Mouse (Mus musculus): Measurements from ENCODE around the gene Hap1.
"Not testable (repeated sequence)": the region's sequence is repeated elsewhere in the genome, so short reads cannot be mapped to it uniquely, and the experiment has no call there.

The Hap1 gene

DNA sequence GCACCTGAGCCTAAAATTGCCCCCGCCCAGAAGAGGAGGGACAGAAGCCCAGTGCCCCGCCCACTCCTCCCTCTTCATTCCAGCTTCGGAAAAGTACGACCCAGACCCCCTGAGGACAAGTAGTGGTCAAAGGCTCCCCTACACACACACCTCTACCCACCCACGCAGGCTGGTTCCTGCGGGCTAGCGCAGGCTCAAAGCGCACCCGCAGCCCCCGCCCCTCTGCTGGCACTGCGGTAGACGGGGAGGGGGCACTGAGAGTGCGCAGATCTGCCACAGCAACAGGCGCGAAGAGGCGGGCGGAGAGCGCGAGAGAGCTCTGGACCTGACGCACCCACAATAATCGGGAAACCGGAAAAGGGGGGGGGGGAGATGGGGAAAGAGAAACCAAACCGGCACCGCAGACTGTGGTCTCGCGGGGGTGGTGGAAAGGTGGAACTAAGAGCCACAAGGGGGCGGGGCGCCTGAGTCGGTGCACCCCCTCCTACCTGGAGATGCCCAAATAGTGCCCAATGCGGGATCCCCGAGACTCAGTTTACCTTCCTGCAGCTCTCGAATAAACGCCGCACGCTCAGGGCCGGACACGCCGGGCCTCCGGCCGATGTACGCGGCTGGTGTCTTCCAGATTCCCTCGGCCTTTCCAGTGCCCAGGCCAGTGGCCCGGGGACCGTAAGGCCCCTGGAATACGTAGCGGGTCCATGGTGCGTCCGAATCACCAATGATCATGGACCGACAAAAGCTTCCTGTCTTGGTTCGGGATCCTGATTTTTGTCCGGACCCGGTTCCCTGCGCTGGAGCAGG lies 577 bp downstream of the Hap1 start:
- peak; percentile 53 for DNase-seq

DNA sequence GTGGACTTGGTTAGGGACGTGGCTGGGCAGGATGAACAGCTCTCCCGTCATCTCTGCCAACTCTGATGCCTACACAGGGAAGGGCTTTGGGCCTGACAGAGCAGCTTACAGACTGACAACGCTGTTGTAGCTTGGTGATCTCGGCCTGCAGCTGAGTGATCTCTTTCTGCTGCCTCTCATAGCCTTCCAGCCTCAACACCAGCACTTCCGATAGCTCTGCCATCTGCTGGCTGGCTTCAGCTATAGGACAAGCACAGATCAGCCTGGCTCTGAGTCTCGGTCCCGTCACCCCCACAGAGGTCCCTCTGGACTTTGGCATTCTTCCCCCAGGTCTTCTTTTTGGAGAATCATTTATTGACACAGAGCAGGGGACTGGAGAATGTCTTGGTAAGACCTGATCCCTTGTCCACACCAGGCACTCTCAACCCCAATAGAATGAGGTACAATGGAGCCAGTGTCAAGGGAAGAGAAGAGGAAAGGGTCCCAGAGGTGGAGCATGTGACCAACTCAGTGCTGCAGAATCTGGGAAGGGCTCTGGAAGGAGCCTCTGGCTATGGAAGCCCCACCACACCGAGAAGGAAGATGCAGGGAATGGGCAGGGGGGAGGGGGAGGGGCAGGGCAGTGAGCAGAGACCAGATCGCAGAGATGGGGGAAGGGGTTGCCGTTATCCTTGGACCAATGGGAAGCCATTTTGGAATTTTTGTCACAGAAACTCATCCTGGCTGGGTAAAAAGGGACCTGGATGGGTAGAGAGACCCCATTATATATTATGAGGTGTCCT lies 3.7 kb downstream of the Hap1 start:
- DNase-seq = no peak

DNA sequence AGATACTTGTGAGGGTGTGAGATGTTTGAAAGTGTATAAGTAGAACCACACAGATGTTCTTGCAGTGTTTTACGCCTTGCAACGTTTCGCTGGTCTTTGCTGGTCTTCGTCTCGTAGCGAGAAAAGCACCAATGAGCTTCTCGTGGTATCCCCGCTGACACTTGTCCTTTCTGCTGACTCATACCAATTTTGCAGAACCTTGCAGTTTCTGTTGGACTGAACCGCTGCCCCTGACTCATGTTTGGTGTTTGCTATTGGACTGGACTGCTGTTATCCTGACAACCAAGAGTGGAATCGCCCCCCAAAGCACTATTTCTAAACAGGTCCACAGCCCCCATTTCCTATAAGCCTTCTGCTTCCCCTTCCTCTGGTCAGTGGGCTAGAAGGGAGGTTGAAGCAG lies 11.7 kb downstream of the Hap1 start:
- no peak for DNase-seq

DNA sequence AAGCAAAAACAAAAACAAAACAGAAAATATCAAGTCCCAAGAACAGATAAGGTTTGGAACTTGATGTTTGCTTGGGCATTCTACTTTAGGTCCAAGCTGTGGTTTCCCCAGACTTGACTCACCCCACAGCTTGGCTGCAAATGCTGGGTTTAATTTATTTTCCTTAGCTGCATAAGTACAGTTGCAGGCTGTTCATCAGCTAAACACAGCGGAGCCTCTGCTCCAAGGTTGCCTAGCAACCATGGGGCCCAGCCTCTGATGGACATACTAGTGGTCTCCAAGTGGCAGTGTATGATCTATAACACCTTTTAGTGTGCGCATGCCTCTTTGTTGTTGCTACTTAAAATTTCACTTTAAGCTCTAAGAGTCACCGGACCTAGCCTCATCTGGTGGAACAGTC lies 20.2 kb downstream of the Hap1 start:
- DNase-seq = no peak

DNA sequence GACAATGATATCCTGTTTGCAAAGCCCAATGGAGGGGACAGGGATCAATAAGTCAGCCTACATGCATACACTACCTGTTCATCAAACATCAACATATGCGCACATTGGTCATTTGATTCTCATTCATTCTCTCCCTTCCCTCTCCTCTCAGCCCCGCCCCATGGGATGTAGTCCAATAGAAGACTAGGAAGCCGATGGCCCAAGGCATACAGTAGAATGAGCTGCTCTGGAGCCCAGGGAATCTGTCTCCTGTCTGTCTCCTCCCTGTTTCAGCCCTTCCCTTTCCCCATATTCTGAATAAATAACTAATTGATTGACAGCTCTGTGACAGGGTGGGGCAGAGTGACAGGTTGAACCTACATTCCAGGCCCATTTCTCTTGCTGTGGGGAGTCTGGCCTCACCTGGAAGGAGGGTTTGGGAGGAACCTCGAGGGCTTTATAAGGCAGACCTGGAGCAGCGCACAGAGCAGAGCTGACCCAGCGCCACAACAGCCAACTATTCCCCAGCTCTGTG lies 21.9 kb downstream of the Hap1 start, which contains the start of gene Gast:
TSS of gene Gast (plus strand) at position 464 of the 514 bp plus-strand sequence.
- DNase-seq = no peak

DNA sequence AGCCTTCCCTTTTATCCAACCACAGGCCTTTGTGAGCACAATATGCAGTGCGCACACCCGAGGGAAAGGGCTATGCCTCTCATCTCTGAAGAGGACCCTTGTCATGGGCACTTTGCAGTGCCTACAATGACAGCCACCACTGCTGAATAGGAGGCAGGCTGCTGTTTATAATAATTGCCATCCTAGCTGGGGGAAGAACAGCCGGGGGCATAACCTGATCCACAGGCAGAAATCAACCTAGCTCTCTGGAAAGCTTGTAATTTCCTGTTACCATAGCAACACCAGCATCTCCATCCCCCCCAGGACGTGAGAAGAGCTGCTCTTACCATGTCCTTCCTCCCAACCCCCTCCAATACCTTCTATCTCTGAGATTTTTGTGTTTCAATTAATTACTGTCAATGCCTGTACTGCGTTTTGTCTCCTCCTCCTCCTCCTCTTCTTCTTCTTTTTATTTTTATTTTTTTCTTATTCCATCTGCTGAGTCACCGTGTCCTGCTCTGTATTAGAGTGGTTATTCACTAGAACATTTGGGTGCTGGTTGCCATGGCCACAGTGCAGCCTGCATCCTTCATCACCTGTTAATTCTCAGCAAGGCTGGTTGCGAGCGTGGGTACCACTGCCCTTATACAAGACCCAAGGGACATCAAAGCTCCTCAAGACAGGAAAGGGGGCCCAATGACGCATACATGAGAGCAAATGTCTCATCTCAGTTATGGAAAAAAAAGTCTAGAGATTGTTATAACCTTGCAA lies 23.0 kb downstream of the Hap1 start:
- DNase-seq = no peak

DNA sequence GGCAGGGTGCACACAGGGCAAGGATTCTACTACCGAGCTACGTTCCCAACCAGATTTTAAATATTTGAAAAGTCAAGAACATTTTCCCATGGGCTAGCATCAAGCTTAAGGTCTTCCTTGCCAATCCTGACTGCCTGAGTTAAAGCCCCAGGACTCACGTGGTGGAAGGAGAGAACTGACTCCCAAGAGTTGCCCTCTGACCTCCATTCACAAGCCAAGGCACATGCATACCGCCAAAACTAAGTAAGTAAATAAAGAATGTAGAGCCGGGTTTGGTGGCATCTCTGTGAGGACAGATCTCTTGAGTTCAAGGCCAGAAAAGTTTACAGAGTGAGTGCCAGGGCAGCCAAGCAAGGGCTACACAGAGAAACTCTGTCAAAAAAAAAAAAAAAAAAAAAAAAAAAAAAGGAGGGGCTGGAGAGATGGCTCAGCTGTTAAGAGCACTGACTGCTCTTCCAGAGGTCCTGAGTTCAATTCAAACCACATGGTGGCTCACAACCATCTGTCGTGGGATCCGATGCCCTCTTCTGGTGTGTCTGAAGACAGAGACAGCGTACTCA lies 25.0 kb downstream of the Hap1 start:
- DNase-seq = not testable (repeated sequence)

DNA sequence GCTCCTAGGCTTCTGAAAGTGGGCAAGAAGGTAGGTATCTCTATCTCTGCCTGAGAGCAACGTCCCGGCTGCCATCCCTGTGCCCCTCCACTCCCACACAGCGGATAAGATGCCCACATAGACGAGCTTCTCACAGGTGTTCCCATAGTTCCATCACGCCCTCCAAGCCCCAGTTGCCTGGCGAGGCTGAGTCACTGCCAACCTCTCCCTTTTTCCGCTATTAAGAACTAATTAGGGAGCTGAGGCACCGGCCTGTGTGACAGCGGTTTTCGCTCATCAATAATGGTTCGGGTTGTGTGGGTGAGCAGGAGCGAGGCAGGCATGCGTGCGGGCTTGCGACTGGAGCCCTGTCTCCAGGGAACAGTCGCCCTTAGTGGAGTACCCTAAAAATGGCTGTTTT lies 25.7 kb downstream of the Hap1 start:
- no peak for DNase-seq

DNA sequence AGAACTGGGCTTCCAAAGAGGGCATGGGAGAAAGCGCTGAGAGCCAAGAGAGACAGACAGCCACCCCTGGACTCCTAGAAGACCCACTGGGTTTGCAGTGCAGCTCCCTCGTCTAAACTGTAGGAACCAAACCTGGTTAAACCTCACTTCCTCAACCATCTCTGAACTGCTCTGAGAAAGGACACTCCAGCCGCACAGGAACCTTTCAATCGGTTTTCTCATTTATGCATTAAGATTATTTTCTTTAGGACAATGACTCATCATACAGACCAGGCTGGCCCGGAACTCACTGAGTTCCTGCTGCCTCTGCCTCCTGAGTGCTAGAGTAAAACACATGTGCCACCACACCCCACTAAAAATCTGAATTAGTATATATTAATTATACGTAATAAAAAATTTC lies 28.2 kb downstream of the Hap1 start:
- no peak for DNase-seq

DNA sequence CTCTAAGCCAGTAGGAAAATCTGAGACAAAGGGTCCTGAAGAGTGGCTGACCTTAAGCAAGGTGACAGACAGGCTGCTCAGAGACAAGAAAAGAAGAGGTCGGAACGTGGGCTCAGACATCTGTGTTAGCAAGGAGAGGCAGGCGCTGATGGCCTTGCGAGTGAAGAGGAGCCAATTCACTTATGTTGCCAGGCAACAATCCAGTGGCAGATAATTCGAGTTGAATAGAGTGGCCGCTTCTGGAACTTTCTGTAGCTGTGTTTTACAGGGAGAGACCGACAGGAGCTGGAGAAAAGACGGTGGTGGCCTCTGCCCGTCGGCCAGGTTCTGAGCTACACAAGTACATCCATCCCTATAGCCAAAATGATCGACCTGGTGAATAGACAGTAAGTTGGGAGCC lies 28.6 kb downstream of the Hap1 start:
- no peak for DNase-seq

DNA sequence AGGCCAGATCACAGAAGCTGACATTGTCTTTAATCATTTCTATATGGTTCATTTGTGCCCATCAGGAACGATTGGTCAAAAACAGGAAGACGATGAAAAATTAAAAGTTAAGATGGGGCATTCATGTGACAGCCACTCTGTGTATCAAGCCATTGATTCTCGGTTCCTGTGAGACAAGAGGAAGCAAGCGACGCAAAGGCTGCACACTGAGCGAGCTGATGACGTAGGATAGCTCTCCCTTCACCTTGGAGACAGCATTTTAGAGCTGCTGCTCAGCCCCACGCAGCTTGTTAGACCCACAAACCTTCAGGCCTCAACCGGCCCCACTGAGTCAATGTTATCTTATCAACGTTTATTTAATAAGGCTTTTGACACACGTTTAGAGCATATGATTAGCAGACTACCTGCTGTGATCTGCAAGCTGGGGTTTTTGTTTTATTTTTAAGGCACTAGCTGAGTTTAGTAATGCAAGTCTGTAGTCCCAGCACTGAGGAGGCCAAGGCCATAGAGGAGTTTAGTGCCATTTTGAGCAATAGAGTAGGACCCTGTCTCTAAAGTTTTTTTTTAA lies 30.8 kb downstream of the Hap1 start:
- no peak for DNase-seq

DNA sequence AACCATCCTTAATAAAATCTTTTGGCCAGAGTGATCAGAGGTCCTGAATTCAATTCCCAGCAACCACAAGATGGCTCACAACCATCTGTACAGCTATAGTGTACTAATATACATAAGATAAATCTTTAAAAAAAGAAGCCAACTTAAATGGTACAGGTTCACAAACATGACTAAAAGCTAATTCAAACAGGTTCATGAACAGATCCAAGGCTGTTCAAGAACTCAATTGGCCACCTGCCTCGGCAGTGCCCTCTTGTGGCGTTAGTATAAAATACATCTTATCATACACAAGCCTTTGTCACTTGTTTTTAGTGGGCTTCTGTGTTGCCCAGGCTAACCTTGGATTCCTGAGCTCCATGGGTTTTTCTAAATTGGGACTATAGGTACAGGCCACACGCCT lies 32.4 kb downstream of the Hap1 start:
- peak; percentile 49 for DNase-seq

DNA sequence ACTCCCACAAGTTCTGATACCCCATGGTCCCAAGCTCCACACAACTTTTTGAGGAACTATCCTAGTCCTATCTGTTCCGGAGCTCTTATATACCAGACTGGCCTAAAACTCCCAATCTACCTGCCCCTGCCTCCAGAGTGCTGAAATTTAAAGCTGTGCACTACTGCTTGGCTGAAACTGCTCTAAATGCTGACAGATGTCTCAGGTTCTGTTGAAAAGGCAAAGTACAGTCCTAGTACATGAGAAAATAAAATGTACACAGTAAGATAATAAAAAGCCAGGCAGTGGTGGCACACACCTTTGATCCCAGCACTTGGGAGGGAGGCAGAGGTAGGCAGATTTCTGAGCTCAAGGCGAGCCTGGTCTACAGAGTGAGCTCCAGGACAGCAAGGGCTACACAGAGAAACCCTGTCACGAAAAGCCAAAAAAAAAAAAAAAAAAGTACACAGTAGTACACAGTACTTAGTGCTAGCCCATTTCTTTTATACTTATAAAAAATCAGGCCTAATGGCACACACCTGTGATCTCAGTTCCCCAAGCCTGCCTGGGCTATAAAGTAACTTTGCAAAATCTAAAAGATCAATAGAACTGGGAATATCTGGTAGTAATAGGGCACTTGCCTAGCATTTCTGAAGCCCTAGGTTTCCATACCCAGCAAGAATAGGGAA lies 33.2 kb downstream of the Hap1 start:
- DNase-seq = no peak

DNA sequence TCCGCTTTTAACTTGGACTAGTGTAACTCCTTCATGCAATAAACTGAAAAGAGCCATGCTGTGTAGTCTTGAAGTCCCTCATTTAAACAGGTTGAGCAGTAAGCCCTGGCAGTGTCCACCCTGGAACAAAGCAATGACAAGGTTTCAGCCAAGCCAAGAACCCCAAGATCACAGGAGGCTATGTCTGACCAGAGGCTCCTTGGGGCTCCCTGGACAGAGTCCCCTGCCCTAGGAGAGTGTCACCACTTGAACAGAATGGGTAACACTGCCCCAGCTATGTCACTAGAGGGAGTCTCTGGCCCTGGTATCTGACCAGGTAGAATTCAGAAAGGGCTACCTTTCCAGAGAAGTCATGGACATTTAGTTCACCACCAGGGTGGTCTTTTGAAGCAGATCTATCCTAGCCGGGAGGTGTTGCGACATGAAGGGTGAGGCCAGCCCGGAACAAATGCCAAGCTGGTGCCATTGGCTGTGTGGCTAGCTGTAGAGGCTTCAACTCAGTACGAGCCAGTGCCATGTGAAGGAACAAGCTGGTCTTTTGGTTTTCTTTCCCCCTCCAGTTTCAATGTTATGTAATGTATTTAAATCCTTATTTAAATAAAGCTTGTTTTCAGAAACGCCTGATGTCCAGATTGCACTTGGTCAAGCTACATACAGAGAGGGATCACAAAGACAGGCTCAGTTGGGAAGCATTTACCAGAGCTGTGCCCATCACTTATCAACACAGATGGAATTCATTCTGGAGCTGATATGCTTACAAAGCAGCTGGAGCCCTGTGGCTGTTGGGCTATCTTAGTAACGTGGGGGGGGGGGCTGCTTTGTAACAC lies 34.2 kb downstream of the Hap1 start:
- DNase-seq = not testable (repeated sequence)

DNA sequence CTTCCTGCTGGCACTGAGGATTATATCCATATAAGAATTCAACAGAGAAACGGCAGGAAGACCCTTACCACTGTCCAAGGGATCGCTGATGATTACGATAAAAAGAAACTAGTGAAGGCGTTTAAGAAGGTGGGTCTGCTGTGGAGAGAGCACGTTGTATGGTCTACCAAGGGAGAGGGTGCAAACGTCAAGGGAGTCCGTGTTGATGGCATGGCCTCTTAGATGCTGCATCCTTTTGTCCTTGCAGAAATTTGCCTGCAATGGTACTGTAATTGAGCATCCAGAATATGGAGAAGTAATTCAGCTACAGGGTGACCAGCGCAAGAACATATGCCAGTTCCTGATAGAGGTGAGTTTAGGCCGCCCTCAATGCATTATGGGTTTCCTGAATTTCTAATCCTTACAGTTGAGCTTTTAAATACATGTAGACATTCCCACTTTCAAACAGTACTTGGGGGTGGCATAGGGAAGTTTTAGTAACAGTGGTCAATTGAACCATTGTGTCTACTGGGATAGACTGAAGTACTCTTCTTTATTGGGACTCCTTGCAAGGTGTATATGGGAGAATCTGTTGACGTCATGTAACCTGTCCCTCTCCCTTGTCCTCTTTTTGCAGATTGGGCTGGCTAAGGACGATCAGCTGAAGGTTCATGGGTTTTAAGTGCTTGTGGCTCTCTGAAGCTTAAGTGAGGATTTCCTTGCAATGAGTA lies 35.1 kb downstream of the Hap1 start:
- DNase-seq = peak; percentile 33

DNA sequence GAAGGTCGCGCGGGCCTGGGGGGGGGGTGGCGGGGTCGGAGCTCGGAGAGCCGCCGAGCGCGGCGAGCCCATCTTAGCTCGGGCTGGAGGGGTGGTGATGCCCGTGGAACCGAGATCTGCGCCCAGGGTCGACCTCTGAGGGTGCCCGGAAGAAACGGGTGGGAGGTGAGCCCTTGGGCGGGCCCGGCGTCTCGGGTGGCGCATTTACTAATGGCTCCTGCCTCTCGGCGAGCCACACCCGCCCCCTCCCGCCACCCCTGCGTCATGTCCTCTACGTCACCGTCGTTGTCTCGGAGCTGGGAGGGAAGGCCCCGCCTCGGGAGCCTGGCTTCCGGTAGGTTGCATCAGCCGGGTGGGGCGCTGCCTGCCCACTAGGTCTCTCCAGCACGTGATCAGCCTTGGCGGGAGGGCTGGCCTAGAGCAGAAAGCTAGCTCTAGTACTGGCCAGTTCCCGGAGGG lies 35.7 kb downstream of the Hap1 start:
- peak; percentile 92 for DNase-seq

DNA sequence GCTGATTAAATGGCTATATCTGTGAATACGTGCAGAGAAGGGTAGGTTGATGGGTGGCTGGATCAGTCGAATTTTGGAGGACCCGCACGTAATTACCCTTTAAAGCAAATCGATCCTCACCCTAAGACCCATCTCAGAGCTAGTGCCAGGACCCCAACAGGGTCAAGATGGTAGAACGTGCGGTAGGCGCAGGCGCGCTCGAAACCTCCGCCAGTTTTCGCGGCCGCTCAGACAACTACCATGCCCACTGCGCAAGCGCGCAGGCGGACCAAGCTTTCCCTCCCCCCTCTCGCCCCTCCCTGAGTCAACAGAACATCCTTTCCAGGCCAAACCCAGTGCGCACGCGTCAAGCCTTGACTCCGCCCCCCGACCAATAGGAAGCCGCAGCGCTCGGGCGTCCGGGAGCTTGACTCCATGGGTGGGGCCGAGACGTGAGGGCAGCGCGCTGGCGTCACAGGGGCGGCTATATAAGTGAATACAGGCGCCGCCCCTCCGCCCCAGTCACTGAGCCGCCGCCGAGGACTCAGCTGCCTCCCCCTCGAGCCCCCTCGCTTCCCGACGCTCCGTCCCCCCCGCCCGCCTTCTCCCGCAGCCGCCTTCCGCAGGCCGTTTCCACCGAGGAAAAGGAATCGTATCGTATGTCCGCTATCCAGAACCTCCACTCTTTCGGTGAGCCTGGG lies 36.3 kb downstream of the Hap1 start, which contains the start of gene Eif1:
TSS of gene Eif1 (plus strand) at position 394 of the 680 bp plus-strand sequence.
- DNase-seq = peak; percentile 100

DNA sequence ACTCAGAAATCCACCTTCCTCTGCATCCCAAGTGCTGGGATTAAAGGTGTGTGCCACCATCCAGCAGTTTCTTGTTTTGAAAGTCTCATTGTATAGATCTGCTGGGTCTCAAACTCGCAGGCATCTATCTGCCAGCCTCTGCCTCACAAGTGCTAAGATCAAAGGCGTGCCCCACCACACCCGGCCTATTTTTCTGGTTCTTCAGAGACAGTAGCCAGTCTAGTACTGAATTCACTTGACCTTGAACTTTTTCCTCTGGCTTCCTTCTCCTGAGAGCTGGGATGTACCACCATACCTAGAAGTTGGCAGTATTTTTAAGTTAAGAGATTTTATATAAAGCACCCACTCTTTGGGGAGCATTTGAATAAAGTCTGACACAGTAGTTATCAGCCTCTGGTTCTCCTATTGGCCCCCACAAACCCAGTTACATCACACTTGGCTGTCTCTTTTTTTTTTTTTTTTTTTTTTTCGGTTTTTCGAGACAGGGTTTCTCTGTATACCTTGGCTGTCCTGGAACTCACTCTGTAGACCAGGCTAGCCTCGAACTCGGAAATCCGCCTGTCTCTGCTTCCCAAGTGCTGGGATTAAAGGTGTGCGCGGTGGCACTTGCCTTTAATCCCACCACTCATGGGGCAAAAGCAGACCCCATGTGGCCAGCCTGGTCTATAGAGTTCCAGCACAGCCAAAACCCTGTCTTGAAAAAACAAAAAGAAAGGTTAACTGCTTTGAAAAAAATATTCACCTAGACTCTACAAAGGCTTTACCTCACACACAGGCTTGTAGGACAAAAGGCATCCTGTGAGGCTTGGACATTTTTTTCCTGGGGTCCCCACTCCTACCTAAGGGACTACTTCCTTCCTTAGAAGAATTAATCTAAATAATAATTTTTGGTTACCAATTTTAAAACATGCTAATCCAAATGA lies 37.1 kb downstream of the Hap1 start:
- no peak for DNase-seq
